Mouse (Mus musculus): ENCODE data around the gene Camkmt.
A peak's percentile ranks its signal among the peaks of the same experiment; 100 is the strongest.

Gene Camkmt

DNA sequence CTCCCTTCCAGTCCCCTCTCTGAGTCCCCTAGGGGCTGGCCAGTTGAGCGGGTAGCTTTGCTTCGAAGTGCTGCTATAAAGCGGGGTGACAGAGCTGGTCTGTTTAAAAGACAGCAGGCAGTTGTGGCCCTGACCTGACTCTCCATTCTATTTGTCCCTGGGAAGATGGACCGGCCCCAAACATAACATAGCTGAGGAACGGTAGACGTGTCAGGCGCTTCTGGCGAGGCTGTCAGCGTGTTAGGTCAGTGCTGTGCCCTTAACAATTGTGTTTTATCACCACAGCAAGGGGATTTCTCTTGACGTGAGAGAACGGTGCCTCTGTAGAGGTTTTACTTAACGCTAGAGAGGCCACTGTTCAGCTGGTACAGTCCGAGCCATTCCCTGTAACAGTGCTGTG, 86.9 kb downstream of the Camkmt start:
- peak; percentile 36 for DNase-seq

- peak; percentile 57 for DNase-seq
These were observed 90.2 kb downstream of the Camkmt start for GRCm38 (mm10) chr17:85180471-85181060.

DNA sequence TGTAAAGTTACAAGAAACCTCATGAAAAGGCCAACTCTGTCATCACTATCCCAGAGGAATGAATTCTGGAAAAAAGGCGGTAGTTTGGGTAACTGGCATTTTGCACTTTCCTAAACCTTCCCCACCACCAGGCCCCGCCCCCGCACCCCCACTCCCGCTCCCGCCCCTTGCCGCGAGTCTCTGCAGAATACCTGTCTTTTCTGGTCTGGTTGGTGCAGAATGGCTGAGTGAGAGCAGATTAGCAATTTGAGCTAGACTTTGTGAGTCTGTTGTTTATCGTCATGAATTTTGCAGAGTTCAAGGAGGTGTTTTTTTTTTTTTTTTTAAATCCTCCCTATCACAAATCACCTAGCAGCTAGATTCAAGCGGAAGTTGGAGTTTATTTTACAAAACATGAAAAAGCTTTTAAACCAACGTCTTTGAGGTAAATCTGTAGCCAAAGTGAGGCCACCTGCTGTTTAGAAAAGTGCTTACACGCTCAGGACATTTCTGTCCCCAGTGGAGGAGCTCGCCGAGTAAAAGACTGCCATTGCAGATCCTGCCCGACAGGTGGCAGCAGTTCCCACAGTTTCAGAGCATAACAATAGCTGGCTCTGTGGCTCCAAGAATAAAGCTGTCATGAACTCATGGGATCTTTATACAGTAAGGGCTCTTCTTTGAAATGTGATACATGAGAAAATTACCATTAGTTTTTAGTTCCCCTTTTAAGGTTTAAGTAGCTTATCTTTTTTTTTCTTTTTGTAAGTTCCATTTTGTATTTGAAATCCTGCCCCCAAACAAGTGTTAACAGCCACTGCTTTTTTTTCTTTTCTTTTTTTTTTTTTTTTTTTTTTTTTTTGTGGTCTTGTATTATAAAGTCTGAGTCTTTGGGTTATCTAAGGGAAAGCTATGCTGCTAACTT, 99.1 kb downstream of the Camkmt start:
- DNase-seq = peak; percentile 96

GRCm38 (mm10) chr17:85190128-85190435, 99.7 kb downstream of the Camkmt start:
- DNase-seq = peak; percentile 87

DNA sequence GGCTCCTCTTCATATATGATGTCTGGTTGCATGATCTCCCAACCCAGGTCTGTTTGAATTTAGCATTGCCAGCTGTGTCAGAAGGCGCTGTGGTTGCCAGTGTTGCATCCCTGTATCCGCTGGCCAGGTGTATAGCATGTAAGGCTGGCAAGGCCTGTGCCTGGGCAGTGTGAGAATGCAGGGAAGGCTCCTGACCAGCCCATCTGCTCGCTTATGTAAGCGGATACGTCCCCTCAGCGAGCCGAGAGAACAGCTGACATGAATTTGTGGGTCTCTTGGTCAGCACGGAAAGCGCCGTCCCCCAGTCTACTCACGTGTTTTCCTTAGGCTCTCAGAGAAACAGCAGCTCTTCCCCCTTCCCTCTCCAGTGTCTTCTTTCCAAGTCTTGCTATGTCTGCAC, 102.9 kb downstream of the Camkmt start:
- DNase-seq = no peak

- DNase-seq = no peak
These were observed 108.4 kb downstream of the Camkmt start for GRCm38 (mm10) chr17:85198781-85199180.

DNA sequence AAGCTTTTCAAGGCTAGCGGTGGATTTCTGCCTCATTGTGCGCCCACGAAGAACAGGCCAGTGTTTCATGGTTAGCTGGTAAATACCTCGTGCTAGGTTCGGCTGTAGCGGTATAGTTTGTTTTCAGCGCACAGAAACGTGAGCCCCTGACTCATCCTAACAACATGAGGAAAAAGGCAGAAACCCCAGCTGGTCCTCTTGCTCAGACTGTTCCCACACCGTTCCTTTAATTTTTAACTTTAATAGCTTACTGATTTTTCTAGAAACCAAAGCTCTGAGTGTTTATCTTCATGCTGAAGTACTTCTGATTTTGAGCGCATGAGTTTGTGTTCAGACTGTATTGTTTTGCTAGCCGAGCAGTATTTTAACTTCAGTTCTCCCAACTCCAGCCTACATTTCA, 109.0 kb downstream of the Camkmt start:
- DNase-seq = no peak

DNA sequence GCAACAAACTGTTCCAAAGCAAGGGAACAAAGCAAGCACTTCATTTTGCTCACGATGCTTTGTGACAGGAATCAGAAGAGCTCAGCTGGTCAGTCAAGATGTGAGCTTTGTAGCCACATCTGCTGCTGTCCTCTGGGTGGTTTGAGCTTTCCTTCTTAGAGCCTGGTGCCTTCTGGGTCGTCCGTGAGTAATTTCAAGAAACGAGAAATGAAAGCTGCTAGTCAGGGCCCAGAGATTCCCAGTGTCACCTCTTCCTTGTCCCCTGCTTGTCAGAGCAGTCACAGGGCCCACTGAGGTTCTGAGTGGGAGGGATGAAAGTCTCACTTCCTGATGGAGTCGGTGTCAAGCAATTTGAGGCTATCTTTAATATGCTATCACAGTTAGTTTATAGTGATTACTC, 127.7 kb downstream of the Camkmt start:
- no peak for DNase-seq

- DNase-seq = no peak
These were observed 151.8 kb downstream of the Camkmt start for GRCm38 (mm10) chr17:85242109-85242508.

- no peak for DNase-seq
These were observed 158.6 kb downstream of the Camkmt start for GRCm38 (mm10) chr17:85248962-85249361.

DNA sequence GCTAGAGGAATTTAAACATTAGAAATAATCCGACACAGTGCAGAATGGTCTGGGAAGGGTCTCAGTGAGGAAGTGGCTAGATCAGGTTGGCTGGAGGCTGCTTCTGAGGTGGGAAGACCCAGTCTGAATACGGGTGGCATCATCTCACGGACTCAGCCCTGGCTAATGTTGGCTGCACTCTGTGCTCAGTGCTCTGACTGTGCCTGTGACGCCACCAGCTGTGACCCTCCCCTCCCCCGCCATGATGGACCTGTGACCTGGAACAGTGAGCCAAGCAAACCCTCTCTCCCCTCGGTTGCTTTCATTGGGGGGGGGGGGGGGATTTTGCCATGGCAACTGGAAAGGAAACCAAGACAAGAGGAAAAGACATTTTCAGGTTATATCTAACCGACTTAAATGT, 159.4 kb downstream of the Camkmt start:
- peak; percentile 41 for DNase-seq

DNA sequence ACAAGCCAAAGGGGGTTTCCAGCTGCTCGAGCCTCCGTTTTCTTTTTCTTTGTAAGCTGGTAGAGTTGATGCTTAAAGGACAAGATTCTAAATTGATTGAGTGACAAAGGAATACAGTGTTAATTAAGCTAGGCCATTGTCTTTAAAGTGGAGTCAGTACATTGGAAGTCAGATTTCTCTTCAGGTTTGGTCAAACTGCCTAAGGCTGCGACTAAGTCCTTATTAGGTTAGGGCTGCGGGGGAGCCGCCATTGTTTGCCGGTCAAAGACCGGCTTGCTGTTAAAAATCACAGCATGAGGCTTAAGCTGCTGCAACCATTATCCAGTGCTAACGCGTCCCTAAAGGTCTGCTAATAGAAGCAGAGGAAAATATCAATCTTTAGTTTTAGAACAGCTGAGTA, 166.6 kb downstream of the Camkmt start:
- DNase-seq = peak; percentile 71

DNA sequence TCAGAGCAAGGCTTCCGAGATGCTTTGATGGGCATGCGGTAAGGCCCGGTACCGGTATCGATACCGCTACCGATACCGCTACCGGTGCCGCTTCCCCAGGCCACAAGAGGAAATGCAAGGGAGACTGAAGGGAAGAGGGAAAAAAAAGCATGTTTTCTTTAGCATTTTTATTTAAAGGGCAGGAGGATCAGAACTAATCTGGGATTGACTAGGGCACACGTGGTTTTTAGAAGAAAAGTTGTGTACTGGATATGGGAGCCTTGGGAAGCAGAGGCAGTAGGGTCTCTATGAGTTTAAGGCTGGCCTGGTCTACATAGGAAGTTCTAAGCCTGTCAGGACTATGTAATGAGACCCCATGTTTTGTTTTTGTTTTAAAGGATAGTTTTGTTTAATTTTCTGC, 167.0 kb downstream of the Camkmt start:
- DNase-seq = no peak

- DNase-seq = peak; percentile 66
These were observed 168.5 kb downstream of the Camkmt start for GRCm38 (mm10) chr17:85258703-85259341.

- no peak for DNase-seq
These were observed 176.6 kb downstream of the Camkmt start for GRCm38 (mm10) chr17:85266831-85267422.

DNA sequence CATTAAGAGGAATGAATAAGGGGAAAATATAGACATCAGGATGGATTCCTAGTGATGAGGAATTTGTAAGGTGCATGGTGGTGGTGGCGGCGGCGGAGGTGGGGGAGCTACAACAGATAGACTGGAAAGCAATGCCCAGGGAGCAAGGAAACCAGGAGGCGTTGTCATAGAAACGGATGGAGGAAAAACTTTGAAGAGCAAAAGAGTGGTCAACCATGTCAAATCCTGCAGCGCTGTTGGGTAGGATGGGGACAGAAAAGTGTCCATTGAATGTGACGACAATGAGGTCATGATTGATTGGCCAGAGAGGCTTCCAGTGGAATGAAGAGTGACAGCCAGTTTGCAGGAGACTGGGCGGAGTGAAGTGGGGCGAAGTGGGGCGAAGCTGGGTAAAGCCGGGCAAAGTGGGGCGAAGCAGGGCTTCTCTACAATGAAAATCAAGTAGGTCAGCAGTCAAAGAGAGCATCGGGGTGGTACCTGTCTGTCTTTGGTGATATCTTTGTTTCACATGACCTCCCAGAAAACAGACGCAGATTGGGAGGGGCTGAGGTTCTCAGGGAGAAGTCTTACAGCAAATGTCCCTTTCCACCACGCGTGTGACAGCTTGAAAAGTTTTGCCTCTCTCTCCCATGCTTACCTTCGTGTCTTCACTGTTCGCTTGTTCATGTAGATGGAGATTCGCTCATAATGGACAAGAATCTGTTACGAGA, 181.3 kb downstream of the Camkmt start:
- DNase-seq = peak; percentile 73

DNA sequence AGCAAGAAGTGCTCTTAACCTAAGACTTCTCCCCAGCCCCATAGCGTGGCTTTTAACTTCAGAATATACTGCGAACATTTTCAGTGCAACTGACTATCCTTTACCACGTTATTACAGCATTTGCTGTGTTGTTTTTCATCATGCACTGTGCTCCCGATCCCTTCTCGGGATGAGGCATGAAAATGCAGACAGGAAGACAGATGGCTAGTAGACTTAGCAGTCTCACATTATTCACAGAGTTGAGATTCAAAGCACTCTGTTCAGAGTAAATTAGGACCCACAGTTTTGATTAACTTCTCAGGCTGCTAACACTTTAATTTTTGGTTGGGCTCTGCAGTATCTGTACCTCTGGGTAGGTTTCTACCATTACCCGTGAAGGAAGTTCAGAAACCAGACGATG, 189.4 kb downstream of the Camkmt start:
- DNase-seq = no peak

- no peak for DNase-seq
These were observed 192.1 kb downstream of the Camkmt start for GRCm38 (mm10) chr17:85282447-85282846.

DNA sequence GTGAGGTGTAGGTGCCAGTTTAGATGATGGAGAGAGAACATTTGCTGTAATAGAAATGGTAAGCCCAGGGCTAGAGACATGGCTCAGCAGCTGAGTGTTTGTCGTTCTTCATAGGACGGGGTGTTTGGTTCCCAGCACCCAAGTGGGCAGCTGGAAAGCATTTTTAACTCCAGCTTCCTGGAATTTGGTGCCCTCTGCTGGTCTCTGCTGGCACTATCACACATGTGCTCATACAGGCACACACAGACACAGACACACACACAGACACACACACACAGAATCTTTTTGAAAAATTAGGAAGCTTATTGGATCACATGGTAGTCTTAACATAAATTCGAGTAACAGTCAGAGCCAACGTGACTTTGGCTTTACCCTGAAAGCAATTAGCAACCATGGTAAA, 200.8 kb downstream of the Camkmt start:
- DNase-seq = no peak

- no peak for DNase-seq
These were observed 201.2 kb downstream of the Camkmt start for GRCm38 (mm10) chr17:85291601-85292000.

GRCm38 (mm10) chr17:85292276-85292675, 201.9 kb downstream of the Camkmt start:
- no peak for DNase-seq

- DNase-seq = no peak
These were observed 213.3 kb downstream of the Camkmt start for GRCm38 (mm10) chr17:85303686-85304085.

GRCm38 (mm10) chr17:85308566-85308965, 218.2 kb downstream of the Camkmt start:
- peak; percentile 74 for DNase-seq
